In the genomic region with DNA sequence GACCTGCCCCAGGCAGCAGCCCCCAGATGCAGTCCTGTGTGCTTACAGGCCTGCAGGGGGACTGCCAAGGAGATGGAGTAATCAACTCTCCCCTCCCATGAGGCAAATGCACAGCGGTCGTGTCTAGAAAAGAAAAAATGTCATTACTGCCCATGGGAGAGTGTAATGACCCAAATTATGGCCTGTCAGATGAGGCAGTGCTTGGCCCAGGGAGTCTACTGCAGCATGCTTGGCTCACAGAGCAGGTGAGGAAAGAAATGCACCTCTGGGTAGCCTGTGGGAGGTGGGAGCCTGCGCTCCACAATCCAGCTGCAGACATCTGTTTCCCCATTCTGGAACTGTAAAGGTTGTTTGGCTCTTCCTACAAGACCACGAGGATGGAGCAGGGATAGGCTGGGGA, we compare ENCODE assay signal across 18 mouse cellular contexts.
A peak's percentile ranks its signal among the peaks of the same experiment; 100 is the strongest.
DNase-seq lines count a peak whose midpoint lies in the region; ATAC-seq lines count a peak whose summit lies in the region.
"Had no signal": no experiment of that assay in that cellular context is flagged by ENCODE, and none has a peak within 500 bp of the region (broad histone marks: within the 10 kb centered on the region; RNA-seq: fewer than 3 reads in every experiment).

No protein-coding gene starts in this region.

- no peak overlapping the region for H3K4me3 ChIP-seq in heart, embryonic 12.5 days
- H3K4me3 ChIP-seq in neural tube, embryonic 13.5 days = no peak overlapping the region
- no peak overlapping the region for H3K4me3 ChIP-seq in neural tube, embryonic 15.5 days (replicated peaks)
- H3K4me3 ChIP-seq: embryonic facial prominence, embryonic 12.5 days; heart, adult 2 months had no signal

- H3K4me2 ChIP-seq in heart, embryonic 12.5 days = no peak overlapping the region
- H3K4me2 ChIP-seq in neural tube, embryonic 13.5 days = no peak overlapping the region
- H3K4me2 ChIP-seq in neural tube, embryonic 15.5 days = no peak overlapping the region
- H3K4me2 ChIP-seq: embryonic facial prominence, embryonic 12.5 days had no signal

- no peak overlapping the region for H3K9ac ChIP-seq in heart, embryonic 12.5 days
- H3K9ac ChIP-seq in neural tube, embryonic 13.5 days = no peak overlapping the region
- H3K9ac ChIP-seq in neural tube, embryonic 15.5 days (replicated peaks) = no peak overlapping the region
- H3K9ac ChIP-seq: embryonic facial prominence, embryonic 12.5 days had no signal

- no peaks in the 10 kb centered on the region for H3K36me3 ChIP-seq in heart, embryonic 12.5 days
- no peaks in the 10 kb centered on the region for H3K36me3 ChIP-seq in neural tube, embryonic 13.5 days
- no peaks in the 10 kb centered on the region for H3K36me3 ChIP-seq in neural tube, embryonic 15.5 days
- H3K36me3 ChIP-seq: embryonic facial prominence, embryonic 12.5 days had no signal

- no peaks in the 10 kb centered on the region for H3K4me1 ChIP-seq in heart, embryonic 12.5 days (replicated peaks)
- peaks cover 6% of the 10 kb centered on the region for H3K4me1 ChIP-seq in neural tube, embryonic 13.5 days (replicated peaks)
- peaks cover 5% of the 10 kb centered on the region; the same call in 1 of the 2 replicates for H3K4me1 ChIP-seq in neural tube, embryonic 15.5 days
- H3K4me1 ChIP-seq: embryonic facial prominence, embryonic 12.5 days had no signal

- 74% methylated on average over 4 of the region's 4 CpGs for whole genome bisulfite sequencing in heart, embryonic 12.5 days
- WGBS in neural tube, embryonic 13.5 days = 44% methylated on average over 4 of the region's 4 CpGs
- 42% methylated on average over 4 of the region's 4 CpGs for WGBS in neural tube, embryonic 15.5 days

- no peak for ATAC-seq in heart, embryonic 12.5 days (ENCODE audit: insufficient number of reproducible peaks, low FRiP score)
- peak; percentile 11; the same call in 1 of the 2 replicates for ATAC-seq in neural tube, embryonic 13.5 days (ENCODE audit: low read depth)
- ATAC-seq in neural tube, embryonic 15.5 days (ENCODE audit: low FRiP score) = no peak
- ATAC-seq: hindbrain, embryonic 16.5 days had no signal

- peak; percentile 16 for DNase-seq in adrenal gland, postnatal 14 days
- DNase-seq in adrenal gland, postnatal 4 days (ENCODE audit: low spot score in 2 of 2) = no peak
- DNase-seq in heart, adult 18-20 months = peak; percentile 18 to 33
- peak; percentile 2 for DNase-seq in heart, postnatal 36 days
- DNase-seq in layer of hippocampus, postnatal 10 days (ENCODE audit: low spot score in 2 of 2) = no peak
- DNase-seq: adrenal gland, postnatal 25 days; cerebellum, adult 11-12 months; cerebellum, adult 9-10 months; cerebellum, postnatal 25 days; gastrocnemius, postnatal 36 days; kidney, adult 11 months; kidney, adult 9 months had no signal

- intact Hi-C loops in heart, postnatal 36 days (cut with DNase I) = no loop called here

- H3K27me3 ChIP-seq in heart, embryonic 12.5 days (replicated peaks) = no peaks in the 10 kb centered on the region
- H3K27me3 ChIP-seq in neural tube, embryonic 13.5 days = no peaks in the 10 kb centered on the region
- no peaks in the 10 kb centered on the region for H3K27me3 ChIP-seq in neural tube, embryonic 15.5 days (replicated peaks)
- H3K27me3 ChIP-seq: embryonic facial prominence, embryonic 12.5 days had no signal

- H3K27ac ChIP-seq in heart, embryonic 12.5 days (ENCODE audit: poor library complexity, severe bottlenecking) = no peak overlapping the region
- 0 out of 2 replicates have a peak overlapping the region, but pooled peaks have one; percentile 28 for H3K27ac ChIP-seq in neural tube, embryonic 13.5 days (replicated peaks)
- no peak overlapping the region for H3K27ac ChIP-seq in neural tube, embryonic 15.5 days (replicated peaks)
- H3K27ac ChIP-seq: embryonic facial prominence, embryonic 12.5 days; heart, adult 2 months had no signal

- H3K9me3 ChIP-seq in heart, embryonic 12.5 days (replicated peaks) = no peaks in the 10 kb centered on the region
- H3K9me3 ChIP-seq in neural tube, embryonic 13.5 days = no peaks in the 10 kb centered on the region
- no peaks in the 10 kb centered on the region for H3K9me3 ChIP-seq in neural tube, embryonic 15.5 days (replicated peaks)
- H3K9me3 ChIP-seq: embryonic facial prominence, embryonic 12.5 days had no signal

Comparison
In these comparisons a context has a peak if more than half of its experiments do, and no peak if none do; other contexts are left out.
1. DNase-seq: peak in adrenal gland, postnatal 14 days (single experiment), heart, adult 18-20 months (2 of 2) and heart, postnatal 36 days (2 of 2); none in adrenal gland, postnatal 4 days (0 of 2) and layer of hippocampus, postnatal 10 days (0 of 2).